Mouse (Mus musculus) gastrocnemius, adult 18-20 months (tissue): Measurements from ENCODE around the gene Gm49354. TPM values are rescaled to one million over a fixed set of nuclear protein-coding genes. Genes with fewer than 3 reads are reported as not detected.
"Not testable (repeated sequence)": the region's sequence is repeated elsewhere in the genome, so short reads cannot be mapped to it uniquely, and the experiment has no call there.

ENCODE experiments used
- DNase-seq: peaks from one replicate; pipeline ENCODE4 v3.0.0; 2021; ENCODE audit warnings: low spot score
- long read RNA-seq, 2 experiments: library from polyadenylated mRNA; stranded (forward); transcript quantifications; one replicate each; pipeline ENCODE4 v2.0.0; 2021
- total RNA-seq, 2 experiments: library from RNA; stranded (reverse); gene quantifications; 2 replicates each; pipeline ENCODE4 v1.2.3; 2021

Gene Gm49354
- not detected for total RNA-seq
- long read RNA-seq, experiment 1, partial matches to known transcripts = 0 of 2 reads
- long read RNA-seq, experiment 1, other reads (novel, unspliced or antisense) = 2 of 2 reads
- long read RNA-seq, experiment 2 = 0 reads

GRCm38 (mm10) chr13:59782145-59782544 is at the start of gene Gm49354:
Gene Gm49354 (minus strand): TSS chr13:59782245.
- no peak for DNase-seq

GRCm38 (mm10) chr13:59825966-59826365 is 43.9 kb upstream of the Gm49354 start:
- DNase-seq = no peak

GRCm38 (mm10) chr13:59822507-59823462 is 40.7 kb upstream of the Gm49354 start, which contains the start of gene Tut7:
Gene Tut7 (minus strand): TSS chr13:59823147.
- DNase-seq = peak; percentile 92

- DNase-seq = no peak
Observed at GRCm38 (mm10) chr13:59820836-59821235, 38.8 kb upstream of the Gm49354 start.

GRCm38 (mm10) chr13:59820114-59820513 is 38.1 kb upstream of the Gm49354 start:
- DNase-seq = peak; percentile 38

GRCm38 (mm10) chr13:59817352-59817751 is 35.3 kb upstream of the Gm49354 start:
- no peak for DNase-seq

GRCm38 (mm10) chr13:59814109-59814591 is 32.1 kb upstream of the Gm49354 start:
- no peak for DNase-seq

GRCm38 (mm10) chr13:59811581-59811980 is 29.5 kb upstream of the Gm49354 start:
- DNase-seq = no peak

- no peak for DNase-seq
Observed at GRCm38 (mm10) chr13:59801000-59801399, 19.0 kb upstream of the Gm49354 start.

- DNase-seq = no peak
Observed at GRCm38 (mm10) chr13:59800077-59800476, 18.0 kb upstream of the Gm49354 start.

GRCm38 (mm10) chr13:59798306-59798705 is 16.3 kb upstream of the Gm49354 start:
- no peak for DNase-seq

- DNase-seq = no peak
Observed at GRCm38 (mm10) chr13:59796466-59796848, 14.4 kb upstream of the Gm49354 start.

GRCm38 (mm10) chr13:59795807-59796465 is 13.9 kb upstream of the Gm49354 start:
- no peak for DNase-seq

- no peak for DNase-seq
Observed at GRCm38 (mm10) chr13:59794786-59795185, 12.7 kb upstream of the Gm49354 start.

GRCm38 (mm10) chr13:59779744-59780264 is 2.2 kb downstream of the Gm49354 start:
- DNase-seq = not testable (repeated sequence)

- no peak for DNase-seq
Observed at GRCm38 (mm10) chr13:59779213-59779612, 2.8 kb downstream of the Gm49354 start.

GRCm38 (mm10) chr13:59775168-59775567 is 6.9 kb downstream of the Gm49354 start:
- DNase-seq = no peak

- DNase-seq = peak; percentile 76
Observed at GRCm38 (mm10) chr13:59771257-59771656, 10.8 kb downstream of the Gm49354 start.

- DNase-seq = no peak
Observed at GRCm38 (mm10) chr13:59770847-59771246, 11.2 kb downstream of the Gm49354 start.

GRCm38 (mm10) chr13:59770164-59770562 is 11.9 kb downstream of the Gm49354 start:
- DNase-seq = peak; percentile 76

- peak; percentile 99 for DNase-seq
Observed at GRCm38 (mm10) chr13:59769296-59770163, 12.5 kb downstream of the Gm49354 start, which contains the start of gene Isca1. Gene Isca1 (minus strand): TSS chr13:59769810.
